Mouse (Mus musculus) heart, postnatal 36 days (tissue): ENCODE measurements around the gene Sema6b. TPM values are rescaled to one million over a fixed set of nuclear protein-coding genes. Genes with fewer than 3 reads are reported as not detected.

ENCODE experiments used
- DNase-seq, 2 experiments: peaks; one replicate each; pipeline ENCODE4 v3.0.0; 2021 to 2022
- intact Hi-C: fragments of 180-260 bp; cut with DNase I; formaldehyde crosslinking; loops from one replicate; pipeline ENCODE4 v1.15.1; 2025
- total RNA-seq, 2 experiments: library from RNA; stranded (reverse); gene quantifications; 2 replicates each; pipeline ENCODE4 v1.2.3; 2021

The Sema6b gene
- total RNA-seq, 2 experiments from 2014 or later, result 7.5 to 10.2 TPM

GRCm38 (mm10) chr17:56148280-56148679, 8.1 kb upstream of the Sema6b start:
- intact Hi-C loops, result no loop called here
- DNase-seq, result no peak

DNA sequence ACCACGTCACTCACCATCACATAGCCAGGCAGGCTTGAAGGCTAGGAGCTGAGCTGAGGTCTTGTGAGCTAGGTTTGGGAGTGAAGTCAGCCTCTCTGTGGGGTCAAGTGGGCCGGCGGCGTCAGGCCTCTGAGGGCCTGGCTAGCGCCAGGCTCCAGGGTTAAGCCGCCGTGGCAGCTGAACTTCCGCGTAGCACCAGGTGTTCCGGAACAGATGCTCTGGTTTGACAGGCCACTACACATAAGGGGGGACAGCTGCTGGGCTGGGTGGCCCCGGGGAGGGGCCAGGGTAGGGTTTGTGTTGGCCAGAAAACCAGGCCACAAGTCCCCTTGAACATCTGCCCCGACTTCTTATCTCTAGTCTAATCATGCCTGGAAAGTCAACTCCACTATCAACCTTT, 7.3 kb upstream of the Sema6b start:
- no peak for DNase-seq
- intact Hi-C loops, result no loop called here

- intact Hi-C loops, result no loop called here
- DNase-seq, result no peak
Observed at GRCm38 (mm10) chr17:56146131-56146530, 6.0 kb upstream of the Sema6b start.

- intact Hi-C loops, result no loop called here
- no peak for DNase-seq
Observed at GRCm38 (mm10) chr17:56144546-56144945, 4.4 kb upstream of the Sema6b start.

DNA sequence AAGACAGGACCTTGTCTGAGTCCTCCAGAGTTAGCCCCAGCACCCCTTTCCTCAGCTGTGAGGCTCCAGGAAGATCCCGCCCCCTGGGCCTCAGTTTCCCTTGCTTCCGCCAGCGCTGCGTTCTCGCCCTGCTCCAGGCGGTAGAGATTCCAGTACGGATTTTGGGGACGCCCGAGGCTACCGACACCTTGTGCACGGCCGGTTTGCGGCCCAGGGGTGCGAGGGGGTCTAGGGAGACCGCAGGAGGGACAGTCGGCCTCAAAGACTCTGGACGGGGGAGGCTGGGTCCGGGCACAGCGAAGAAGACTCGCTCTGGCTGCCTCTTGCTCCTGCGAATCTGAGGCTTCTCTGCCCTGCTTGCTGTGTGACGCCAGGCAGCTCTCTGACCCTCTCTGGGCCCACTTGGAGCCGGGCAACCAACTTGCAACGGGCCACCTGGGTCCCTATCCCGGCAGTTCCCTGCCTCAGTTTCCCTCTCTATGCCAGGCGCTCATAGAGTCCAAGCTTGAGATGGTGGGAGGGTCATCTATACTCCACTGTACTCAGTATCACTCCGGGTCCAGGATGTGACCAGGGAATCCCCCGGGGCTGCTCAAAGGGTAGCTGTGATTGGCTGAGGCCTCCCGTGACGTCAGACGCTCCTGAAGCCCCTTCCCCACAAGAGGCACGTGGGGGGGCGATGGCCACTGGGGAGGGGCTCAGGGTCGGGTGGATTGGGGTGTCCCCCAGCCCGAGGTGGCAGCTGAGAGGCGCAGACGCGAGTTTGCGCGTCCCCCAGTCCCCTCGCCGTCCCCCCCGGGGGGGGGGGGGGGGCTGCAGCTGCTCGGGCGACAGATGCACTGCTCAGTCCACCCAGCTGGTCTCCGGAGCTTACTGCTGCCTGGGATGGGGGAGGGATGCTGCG, 1.8 kb upstream of the Sema6b start:
- intact Hi-C loops, result no loop called here
- peak in 1 of 2 experiments; percentile 64 for DNase-seq

GRCm38 (mm10) chr17:56139355-56139754, 788 bp downstream of the Sema6b start:
- no peak for DNase-seq
- intact Hi-C loops, result no loop called here

GRCm38 (mm10) chr17:56137839-56138613, 2.1 kb downstream of the Sema6b start:
- no peak for DNase-seq
- intact Hi-C loops, result no loop called here

- no peak for DNase-seq
- intact Hi-C loops, result no loop called here
Observed at GRCm38 (mm10) chr17:56136558-56136957, 3.6 kb downstream of the Sema6b start.

DNA sequence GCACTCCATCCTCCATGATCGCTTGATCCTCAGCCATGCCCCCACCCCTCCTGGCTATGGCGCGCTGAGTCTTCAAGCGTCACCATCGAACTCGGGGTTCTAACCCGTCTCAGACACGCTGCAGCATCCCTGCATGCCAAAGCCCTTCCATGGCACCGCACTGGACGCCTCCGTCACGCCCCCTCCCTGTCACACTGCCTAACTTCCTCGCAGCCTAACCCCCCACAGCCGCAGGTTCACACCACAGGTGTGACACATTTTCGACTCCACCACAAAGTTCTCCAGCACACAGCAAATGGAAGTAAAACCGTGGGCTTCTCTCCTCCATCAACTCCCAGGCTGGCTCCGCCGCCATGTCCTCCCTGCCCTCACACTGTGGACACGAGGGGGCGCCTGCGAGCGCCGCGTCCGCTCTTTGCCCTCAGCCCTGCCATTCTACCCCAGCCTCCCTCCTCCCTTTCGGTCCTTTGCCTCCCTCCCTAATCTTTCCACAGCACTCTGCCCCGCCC, 5.6 kb downstream of the Sema6b start:
- DNase-seq, result peak; percentile 79 to 81
- intact Hi-C loops, result loop anchor here (5.0 kb wide), 1 partner anchor 218 kb away; no protein-coding TSS in a partner anchor

DNA sequence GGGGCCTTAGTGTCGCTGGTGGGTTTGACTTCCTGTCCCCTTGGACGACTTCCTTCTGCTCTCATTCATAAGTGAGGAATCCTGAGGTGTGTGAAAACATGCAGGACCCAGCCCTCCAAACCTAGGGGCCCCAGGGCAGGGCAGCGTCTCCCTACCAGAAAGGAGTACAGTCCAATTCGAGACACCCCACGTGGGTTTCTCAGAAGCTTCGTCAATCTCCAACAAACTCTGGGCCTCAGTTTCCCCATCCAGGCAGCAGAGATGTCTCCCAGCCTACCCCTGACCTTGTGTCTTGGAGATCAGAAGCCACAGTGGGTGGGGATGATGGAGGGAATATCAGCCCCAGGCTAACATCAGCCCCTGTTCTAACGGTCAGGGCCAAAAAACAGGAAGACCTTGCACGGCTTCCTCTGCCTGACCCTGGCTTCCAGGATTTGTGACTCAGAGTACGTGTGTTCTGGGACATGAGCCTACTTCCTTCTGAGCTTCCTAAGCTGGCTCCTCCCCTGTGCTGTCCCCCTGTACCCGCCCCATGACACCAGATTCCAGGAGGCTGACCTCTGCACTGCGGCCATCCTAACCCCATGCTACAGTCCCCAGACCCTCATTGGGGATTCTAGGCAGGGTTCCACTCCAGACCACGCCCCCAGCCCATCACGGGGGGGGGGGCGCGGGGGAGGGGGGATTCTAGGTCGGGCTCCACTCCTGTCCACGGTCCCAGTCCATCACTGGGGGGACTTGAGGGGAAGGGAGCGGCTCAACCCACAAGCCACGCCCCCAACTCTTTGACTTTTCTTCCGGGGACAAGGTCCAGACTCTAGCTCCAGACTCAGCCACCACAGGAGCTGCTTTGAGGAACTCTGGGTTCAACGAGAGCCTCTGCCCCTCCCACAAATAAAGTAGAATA, 6.4 kb downstream of the Sema6b start:
- DNase-seq, result peak; percentile 72 to 83
- intact Hi-C loops, result loop anchor here (1.0 to 5.0 kb wide), 2 partner anchors 26 to 219 kb away; no protein-coding TSS in a partner anchor

GRCm38 (mm10) chr17:56132661-56133060, 7.5 kb downstream of the Sema6b start:
- peak; percentile 80 to 83 for DNase-seq
- intact Hi-C loops, result loop anchor here (1.0 to 5.0 kb wide), 3 partner anchors 27 to 220 kb away; no protein-coding TSS in a partner anchor

GRCm38 (mm10) chr17:56131814-56132213, 8.3 kb downstream of the Sema6b start:
- DNase-seq, result peak; percentile 70 to 82
- intact Hi-C loops, result loop anchor here (1.0 to 5.0 kb wide), 2 partner anchors 123 to 220 kb away; no protein-coding TSS in a partner anchor

DNA sequence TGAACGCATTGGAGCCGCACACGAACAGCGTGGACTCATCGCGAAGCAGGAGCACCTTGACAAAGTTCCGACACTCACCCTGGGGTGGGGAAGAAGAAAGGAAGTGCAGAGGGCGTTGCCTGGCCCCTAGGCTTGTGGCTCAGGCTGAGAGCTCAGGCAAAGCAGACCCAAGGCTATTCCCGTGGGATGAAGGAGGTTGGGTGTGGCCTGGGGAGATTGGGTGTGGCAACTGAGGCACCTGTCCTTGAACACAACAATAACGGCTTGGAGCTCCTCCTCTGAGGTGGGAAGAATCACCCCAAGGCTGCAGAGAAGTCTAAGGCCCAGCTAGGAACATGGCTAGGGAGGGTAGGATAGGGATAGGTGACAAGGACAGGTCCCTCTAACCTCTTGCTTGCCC, 9.0 kb downstream of the Sema6b start:
- intact Hi-C loops, result loop anchor here (5.0 kb wide), 1 partner anchor 221 kb away; no protein-coding TSS in a partner anchor

GRCm38 (mm10) chr17:56128246-56128645, 11.9 kb downstream of the Sema6b start:
- no peak for DNase-seq
- intact Hi-C loops, result no loop called here

More for the DNA sequence above, 9.0 kb downstream of the Sema6b start:
- no peak for DNase-seq

GRCm38 (mm10) chr17:56126175-56126574, 14.0 kb downstream of the Sema6b start:
- no peak for DNase-seq
- intact Hi-C loops, result no loop called here

GRCm38 (mm10) chr17:56125276-56125630, 14.9 kb downstream of the Sema6b start:
- intact Hi-C loops, result no loop called here
- DNase-seq, result no peak

DNA sequence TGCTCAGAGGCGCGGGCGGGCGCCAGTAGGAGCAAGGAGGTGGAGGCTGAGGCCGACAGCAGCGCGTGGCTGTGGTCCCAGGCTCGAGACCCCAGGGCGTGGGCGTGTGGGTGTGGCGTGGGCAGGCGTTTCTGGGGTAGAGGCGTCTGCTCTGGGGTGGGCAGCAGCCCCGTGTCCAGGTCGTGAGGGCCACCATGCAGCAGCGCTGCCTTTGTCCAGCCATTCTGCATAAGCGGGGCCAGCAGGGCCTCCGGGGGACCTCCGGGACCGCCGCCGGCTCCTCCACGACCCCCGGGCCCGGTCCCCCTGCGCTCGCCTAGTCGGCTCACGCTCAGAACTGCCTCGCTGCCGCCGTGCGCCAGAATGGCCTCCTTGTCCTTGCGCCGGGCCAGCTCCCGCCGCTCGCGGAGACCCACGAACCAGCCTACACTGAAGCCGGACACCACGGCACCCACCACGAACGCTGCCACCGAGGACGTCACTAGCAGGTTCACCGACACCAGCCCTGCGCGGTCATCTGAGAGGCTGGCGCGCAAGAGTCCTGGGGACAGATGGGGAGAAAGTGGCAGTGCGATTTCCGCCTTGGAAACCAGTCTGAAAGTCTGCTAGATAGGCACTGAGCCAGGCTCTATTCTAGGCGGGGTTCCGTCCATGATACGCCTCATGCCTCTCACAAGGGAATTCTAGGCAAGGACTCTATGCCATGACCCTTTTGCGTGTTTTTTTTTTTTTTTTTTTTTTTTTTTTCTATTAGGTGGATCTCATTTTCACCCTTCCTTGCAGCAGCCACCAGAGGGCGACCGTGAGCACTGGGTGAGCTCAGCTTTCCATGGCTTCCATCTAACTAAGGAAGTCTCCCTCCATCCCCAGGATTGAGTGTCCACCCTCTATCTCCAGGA, 15.5 kb downstream of the Sema6b start:
- peak; percentile 64 to 73 for DNase-seq
- intact Hi-C loops, result no loop called here

DNA sequence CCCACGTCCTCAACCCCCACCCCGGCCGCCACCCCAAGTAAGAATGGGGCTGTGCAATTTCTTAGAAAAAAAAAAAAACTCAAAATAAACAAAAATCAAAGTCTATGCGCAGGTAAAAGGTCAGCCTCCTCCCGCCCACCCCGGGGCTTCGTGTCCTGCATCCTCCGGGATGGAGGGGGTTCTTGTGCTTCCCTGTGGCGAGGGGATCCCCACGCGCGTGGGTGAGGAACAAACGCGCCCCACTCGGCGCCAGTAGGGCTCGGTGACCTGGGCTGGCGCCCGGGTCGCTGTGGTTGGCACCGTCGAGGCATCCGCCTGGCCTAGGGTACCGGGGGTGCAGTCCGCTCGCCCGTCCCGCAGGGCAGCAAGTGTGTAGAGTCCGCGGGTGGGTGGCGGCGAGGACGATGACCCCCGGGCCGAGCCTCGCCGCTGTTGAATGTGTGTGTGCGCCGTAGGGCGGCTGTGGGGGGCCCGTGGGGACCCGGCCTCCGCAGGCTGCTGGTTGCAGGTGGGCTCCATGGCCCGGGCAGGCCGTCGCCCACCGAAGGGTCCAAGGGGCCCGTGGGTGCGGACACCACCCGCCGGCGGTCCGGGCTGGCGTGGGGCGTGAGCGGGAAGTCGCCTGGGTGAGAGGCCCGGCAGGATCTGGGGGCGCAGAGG, 16.3 kb downstream of the Sema6b start:
- intact Hi-C loops, result no loop called here
- peak in 1 of 2 experiments; percentile 12 for DNase-seq
